Mouse (Mus musculus) megakaryocyte, embryonic 14.5 days (primary cell): Measurements from ENCODE around the gene Rbbp8nl.

Source experiments
- FLI1 ChIP-seq: IDR thresholded peaks from 2 replicates; pipeline ENCODE4 v1.6.1; 2012; ENCODE audit warnings: low read length, inconsistent platforms, mixed read lengths
- GATA1 ChIP-seq: IDR thresholded peaks from 3 replicates; pipeline ENCODE4 v1.6.1; 2012; ENCODE audit warnings: mixed read lengths, low read length, inconsistent platforms, borderline replicate concordance

DNA sequence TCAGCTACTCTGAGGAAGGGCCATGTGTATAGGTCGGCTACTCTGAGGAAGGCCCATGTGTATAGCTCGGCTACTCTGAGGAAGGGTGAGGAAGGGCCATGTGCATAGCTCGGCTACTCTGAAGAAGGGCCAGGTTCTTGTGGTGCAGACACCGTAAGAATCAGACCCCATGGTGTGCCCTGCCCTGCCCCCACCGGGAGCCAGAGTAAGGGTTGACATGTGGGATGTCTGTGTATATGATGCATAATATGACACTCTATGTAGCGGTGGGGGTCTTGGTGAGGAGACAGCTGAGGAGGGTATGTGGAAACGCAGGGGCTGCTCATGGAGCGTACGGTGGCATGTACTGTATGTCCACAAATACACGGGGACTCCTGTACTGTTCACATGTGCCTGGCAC lies 20.4 kb downstream of the Rbbp8nl start:
- TF ChIP-seq GATA1 (no peak), FLI1 (no peak)
